Mouse (Mus musculus): ENCODE measurements at regions not wholly inside any gene's neighbourhood (a gene's known extent, or its start where the extent isn't known, plus 50 kb on each side); places are given as distances from the start of the nearest gene placed in this dataset.
A peak's percentile ranks its signal among the peaks of the same experiment; 100 is the strongest.

DNA sequence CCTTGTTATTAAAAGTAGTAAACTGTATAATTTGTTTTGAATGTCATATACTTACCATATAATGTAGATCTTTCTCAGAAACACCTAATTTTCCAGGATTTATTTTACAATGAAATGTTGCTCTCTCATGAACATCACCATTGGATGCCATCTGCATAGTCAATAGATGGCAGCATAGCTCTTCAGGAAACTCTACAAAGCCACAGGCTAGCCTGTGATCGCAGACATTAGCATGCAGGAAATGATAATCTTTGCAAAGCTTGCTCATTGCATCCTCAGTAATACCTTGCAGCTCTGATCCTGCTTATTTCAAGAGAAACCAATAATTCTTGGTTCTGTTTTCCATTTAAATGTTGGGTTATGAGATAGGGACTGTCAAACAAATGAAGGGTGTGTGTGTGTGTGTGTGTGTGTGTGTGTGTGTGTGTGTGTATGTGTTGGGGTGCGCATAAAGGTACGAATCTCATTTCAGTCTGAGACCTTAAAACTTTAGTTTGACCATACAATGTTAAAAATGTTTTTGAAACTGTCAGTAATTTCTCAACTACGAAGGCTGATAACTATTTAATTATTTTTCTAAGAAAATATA lies 1595.1 kb upstream of the Pcdh10 start:
- intact Hi-C loops (cut with DNase I): loop anchor here (5.0 kb wide), 1 partner anchor 1129 kb away; no protein-coding TSS in a partner anchor
- peak; percentile 71 for TF ChIP-seq CTCF (IDR thresholded peaks at IDR 0.05)
- DNase-seq (ENCODE audit: extremely low spot score in 1 of 2, low spot score in 2 of 2): peak in 1 of 2 experiments; percentile 12
- Histone ChIP-seq H3K4me3 (no peak overlapping the region), H3K27ac (no peak overlapping the region)

DNA sequence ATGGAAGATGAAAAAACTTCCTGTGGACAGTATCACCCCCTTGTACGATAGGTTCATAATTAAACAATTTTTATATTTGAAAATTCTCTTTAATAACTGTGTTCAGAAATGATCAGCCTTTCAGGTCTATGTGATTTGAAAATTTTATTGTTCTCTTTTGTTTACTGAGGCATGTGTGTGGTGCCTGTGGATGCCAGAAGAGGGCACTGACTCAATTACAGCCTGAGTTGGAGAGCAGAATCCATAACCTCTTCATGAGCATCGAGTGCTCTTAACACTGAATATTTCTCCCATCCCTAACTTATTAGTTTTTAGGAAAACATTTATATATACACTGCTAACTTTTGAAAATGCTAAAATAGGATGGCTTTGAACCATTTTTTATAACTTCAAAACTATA lies 1594.0 kb upstream of the Pcdh10 start:
- intact Hi-C loops (cut with DNase I): loop anchor here (5.0 kb wide), 1 partner anchor 1128 kb away; no protein-coding TSS in a partner anchor
- H3K27ac ChIP-seq: no peak overlapping the region
- no peak; the same call in 1 of the 2 replicates for TF ChIP-seq CTCF (IDR thresholded peaks at IDR 0.05)
- H3K4me3 ChIP-seq: no peak overlapping the region
- no peak for DNase-seq (ENCODE audit: extremely low spot score in 1 of 2, low spot score in 2 of 2)

Data from left cerebral cortex, adult 2 months (tissue).